Mouse (Mus musculus) B cell, adult 67 days (primary cell): ENCODE measurements around the gene Traf7. TPM values are rescaled to one million over a fixed set of nuclear protein-coding genes. Genes with fewer than 3 reads are reported as not detected.

Source experiments
- total RNA-seq, 2 experiments: library from RNA; stranded (reverse); gene quantifications; 4 replicates each; pipeline ENCODE4 v1.2.4; 2023

The Traf7 gene
- total RNA-seq: 100 to 1,000 TPM; 202 to 220 TPM

DNA sequence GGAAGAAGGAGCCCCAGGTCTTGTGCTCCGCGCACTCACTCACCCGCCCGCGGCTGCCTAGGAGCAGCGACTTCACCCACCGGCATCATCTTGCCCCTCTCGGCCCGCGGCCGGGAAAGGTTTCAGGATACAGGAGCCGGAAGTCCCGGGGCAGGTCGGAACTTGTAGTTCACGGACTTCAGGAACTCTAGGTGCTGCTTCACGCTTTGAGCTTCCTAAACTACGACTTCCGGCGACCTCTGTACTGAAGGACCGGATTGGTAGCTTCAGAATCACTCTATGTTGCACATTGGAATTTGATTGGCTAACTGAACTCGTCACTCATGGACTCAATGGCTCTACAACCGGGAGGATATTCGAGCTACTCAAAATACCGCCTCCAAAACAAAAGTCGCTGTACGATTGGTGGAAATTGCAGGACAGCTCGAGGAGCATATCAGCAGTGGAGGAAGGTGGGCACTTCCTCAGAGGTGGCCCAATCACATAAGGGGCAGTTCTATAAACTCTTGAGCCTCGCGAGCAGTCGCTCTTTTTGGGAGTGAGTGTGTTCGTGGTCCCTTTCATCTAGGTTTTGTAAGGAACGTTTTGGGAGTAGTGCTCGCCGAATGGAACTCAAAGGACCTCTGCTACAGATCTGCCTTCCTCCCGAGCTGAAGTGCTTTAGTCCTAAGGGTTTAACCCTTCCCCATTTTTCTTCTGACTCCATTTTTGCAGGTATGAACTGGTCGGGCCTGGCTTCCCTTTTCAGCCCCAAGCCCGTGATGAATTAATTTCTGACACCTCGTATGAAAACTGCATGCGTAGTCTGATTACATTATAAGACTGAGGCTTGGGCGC is at the start of gene Traf7:
Gene Traf7 (minus strand): TSS at position 216 of the 837 bp plus-strand sequence.

DNA sequence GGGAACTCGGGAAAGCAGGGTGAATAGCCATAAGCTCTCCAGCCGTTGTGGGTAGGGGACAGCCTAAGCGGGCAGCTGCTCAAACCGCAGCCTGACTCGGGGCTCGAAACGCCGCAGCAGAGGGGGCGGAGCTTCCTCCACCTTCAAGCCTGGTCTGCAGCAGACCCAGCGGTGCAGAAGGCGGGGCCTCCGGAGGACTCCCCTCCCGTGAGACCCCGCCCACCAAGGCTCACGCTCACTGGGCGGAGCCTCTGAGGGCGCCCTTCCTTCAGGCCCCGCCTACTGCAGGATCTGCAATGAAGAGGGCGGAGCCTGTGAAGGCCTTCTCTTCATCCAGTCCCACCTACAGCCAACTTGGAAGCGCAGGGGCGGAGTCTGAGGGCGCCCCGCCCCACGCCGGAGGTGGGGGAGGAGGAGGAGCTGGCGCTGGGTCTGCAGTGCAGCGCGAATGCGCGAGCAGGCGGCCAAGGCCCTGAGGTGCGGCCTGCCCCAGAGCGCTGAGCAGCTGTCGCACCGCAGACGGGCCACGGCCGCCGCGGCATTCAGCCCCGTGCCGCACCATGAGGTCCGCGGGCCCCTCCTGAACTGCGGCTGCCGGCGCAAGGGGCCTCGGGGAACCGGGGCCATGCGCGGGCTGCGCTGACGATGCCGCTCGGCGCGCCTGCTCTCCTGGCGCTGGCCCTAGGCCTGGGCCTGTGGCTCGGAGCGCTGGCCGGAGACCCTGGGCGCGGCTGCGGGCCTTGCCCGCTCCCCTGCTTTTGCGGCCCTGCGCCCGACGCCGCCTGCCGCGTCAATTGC is 22.1 kb upstream of the Traf7 start, which contains the start of gene Pkd1:
Gene Pkd1 (plus strand): TSS at position 217 of the 798 bp plus-strand sequence.

DNA sequence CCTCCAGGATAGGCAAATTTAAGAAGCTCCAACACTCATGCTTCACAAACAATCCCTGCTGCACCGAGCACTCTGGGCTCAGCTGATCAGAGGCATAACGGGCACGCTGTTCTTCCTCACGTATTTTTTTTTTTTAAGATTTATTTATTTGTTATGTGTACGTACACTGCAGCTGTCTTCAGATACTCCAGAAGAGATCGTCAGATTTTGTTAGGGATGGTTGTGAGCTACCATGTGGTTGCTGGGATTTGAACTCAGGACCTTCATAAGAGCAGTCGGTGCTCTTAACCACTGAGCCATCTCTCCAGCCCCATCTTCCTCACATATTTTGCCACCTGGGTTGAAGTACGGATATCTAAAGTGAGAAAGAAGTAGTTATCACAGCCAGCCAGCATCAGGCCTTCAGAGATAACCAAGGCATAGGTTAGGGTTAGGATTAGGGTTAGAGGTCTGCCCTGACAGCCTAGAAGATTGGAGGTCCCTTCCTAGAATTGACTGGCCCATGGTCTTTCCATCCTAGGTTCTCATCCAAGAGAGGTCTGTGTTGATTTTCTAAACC is 6.5 kb upstream of the Traf7 start, which contains the start of gene Rab26:
Gene Rab26 (minus strand): TSS at position 51 of the 559 bp plus-strand sequence.

DNA sequence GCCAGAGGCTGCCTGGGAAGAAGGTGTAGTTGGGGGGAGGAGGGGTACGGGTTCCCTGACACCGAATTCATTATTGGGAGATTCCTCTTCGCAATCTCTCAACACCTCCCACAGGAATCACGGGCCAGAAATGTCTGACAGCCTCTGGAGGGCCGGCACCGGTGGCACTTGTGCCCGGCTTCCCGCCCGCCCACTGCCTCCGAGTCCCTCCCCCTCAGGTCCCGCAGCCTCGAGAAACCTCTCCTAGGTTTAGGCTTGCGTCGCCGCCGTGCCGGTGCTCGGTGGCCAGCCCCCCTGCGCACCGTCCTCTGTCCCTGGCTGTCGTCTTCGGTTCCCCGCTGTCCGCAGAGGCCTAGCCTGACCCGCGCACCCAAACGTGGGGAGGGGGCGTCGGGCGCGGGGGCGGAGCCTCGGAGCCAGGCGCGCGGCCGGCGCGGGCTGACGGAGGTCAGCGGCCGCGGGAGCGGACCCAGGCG is 39.5 kb downstream of the Traf7 start, which contains the start of gene Caskin1:
Gene Caskin1 (plus strand): TSS at position 416 of the 476 bp plus-strand sequence.

DNA sequence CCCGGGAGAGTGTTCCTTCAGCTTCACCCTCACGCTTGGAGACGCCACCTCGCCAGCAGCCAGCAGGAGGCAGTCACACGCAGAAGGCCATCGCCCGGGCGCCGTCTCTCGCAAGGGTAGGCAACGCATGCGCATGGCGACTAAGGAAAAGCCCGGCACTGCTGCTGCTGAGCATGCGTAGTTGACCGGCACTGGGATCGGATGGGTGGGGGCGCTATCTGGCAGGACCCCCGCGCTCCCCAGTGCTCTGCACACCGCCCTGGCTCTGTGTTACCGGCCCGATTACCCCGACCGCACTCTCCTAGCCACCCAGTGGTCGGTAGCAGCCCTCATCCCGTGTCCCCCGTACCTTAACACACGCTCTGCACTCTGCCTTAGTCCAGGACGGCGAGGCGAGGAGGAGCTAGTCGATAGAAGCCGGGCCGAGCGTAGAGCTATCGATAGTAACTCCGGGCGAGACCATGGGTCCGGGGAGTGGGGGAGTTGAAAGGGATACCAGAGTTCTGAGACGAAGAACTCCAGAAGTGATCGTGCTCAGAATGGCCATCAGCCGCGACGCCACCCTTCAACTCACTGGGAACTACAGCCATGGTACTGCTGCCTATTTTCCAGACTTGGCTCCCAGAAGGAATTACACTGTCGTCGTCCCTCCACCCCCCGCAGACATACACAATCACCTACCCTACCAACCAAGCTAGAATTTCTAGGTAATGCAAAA is 48.9 kb downstream of the Traf7 start, which contains the start of gene Mlst8:
Gene Mlst8 (minus strand): TSS at position 416 of the 718 bp plus-strand sequence.

DNA sequence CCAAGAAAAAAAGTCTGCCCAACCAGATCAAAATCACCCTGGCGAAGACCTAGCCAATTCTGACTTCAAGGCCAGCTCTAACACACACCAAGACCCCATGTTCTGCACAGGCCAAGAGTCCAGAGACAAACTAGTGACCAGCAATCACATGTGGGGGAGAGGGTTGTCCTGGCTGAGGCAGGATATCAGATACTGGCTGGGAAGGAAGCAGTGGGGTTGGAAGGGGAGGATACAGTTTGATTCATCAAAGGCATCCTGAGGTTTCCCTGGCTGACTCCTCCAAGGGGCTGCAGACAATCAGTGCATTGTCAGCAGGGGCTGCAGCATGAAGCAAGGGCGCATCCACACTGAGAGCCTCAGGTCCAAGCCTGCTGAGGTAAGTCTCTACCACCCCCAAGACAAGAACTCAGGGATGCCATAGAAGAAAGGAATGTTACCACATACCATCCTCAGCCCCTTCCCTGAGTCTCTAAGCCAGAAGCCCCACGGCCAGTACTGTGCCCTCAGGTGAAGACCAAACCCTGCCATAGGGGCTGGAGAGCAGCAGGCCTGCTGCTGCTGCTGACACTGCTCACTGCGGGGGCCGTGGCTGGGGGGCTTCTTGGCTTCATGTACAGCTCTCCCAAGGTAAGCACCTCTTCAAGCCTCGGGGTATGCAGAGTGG is 54.0 kb downstream of the Traf7 start, which contains the start of gene Bricd5:
Gene Bricd5 (plus strand): TSS at position 273 of the 664 bp plus-strand sequence.

DNA sequence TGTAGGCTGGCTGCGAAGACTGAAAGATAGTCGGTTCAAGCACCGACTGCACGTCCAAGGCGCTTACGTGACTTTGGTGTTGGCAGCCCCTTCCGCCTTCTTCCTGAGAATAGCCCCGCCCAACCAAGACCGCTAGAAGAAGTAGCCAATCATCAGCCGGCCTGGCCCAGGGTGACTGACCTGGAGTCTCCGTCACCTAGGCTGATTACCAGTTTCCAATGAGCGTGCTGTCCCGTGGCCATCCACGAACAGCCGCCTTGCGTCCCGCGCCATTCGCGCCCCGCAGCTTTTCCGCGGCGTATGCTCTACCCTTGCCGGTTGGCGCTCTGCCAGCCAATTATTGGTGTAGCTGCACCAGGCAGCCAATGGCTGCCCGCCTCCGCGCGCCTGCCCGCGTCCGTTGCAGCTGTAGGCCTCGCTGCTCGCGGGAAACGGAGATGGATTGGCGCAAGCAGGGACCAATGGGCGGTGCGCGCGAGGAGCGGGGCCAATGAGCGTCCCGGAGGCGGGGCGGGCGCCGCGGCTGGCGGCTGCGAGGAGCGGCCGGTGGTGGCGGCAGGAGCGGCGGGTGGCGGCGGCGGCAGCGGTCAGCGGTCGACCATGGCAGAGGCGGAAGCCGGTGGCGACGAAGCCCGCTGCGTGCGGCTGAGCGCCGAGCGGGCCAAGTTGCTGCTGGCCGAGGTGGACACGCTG is 57.7 kb downstream of the Traf7 start, which contains the start of the genes E4f1 and Pgp:
Gene E4f1 (minus strand): TSS at position 404 of the 693 bp plus-strand sequence.
Gene Pgp (plus strand): TSS at position 483 of the 693 bp plus-strand sequence.

Other genes with a start within 250 kb of the Traf7 start
- under 1 TPM in 1 of 2 experiments, not detected in 1; 0.42 TPM for gene Abca17, start 176.9 kb downstream of the Traf7 start, total RNA-seq
- 10 to 100 TPM; 64.0 to 67.1 TPM for gene Abca3, start 176.0 kb downstream of the Traf7 start, total RNA-seq
- gene Rnps1, start 113.4 kb downstream of the Traf7 start, total RNA-seq: 100 to 1,000 TPM; 146 to 147 TPM
- gene Eci1, start 101.3 kb downstream of the Traf7 start, total RNA-seq: 10 to 100 TPM; 31.8 to 32.7 TPM
- gene Dnase1l2, start 84.8 kb downstream of the Traf7 start, total RNA-seq: 1 to 10 TPM; 6.0 to 6.6 TPM
- gene E4f1, start 57.6 kb downstream of the Traf7 start, total RNA-seq: 10 to 100 TPM; 68.6 to 72.5 TPM
- 10 to 100 TPM; 22.1 to 22.6 TPM for gene Pgp, start 57.5 kb downstream of the Traf7 start, total RNA-seq
- gene Bricd5, start 54.1 kb downstream of the Traf7 start, total RNA-seq: 1 to 10 TPM in 1 of 2 experiments, under 1 TPM in 1; 0.96 to 2.7 TPM
- 10 to 100 TPM; 24.9 to 30.6 TPM for gene Mlst8, start 48.9 kb downstream of the Traf7 start, total RNA-seq
- gene Caskin1, start 39.3 kb downstream of the Traf7 start, total RNA-seq: not detected
- gene Rab26, start 6.3 kb upstream of the Traf7 start, total RNA-seq: 1 to 10 TPM; 1.1 to 1.5 TPM
- 10 to 100 TPM; 75.3 to 80.9 TPM for gene Pkd1, start 21.9 kb upstream of the Traf7 start, total RNA-seq
- 100 to 1,000 TPM in 1 of 2 experiments, 10 to 100 TPM in 1; 97.7 to 108 TPM for gene Tsc2, start 104.7 kb upstream of the Traf7 start, total RNA-seq
- 1 to 10 TPM; 4.1 to 7.8 TPM for gene Nthl1, start 104.7 kb upstream of the Traf7 start, total RNA-seq
- gene Slc9a3r2, start 122.4 kb upstream of the Traf7 start, total RNA-seq: under 1 TPM in 1 of 2 experiments, not detected in 1; 0.30 TPM
- gene Npw, start 130.5 kb upstream of the Traf7 start, total RNA-seq: not detected
- 10 to 100 TPM; 60.3 to 60.7 TPM for gene Zfp598, start 141.7 kb upstream of the Traf7 start, total RNA-seq
- gene Syngr3, start 162.0 kb upstream of the Traf7 start, total RNA-seq: under 1 TPM in 1 of 2 experiments, not detected in 1; 0.50 TPM
- 10 to 100 TPM; 15.8 to 17.5 TPM for gene Gfer, start 168.2 kb upstream of the Traf7 start, total RNA-seq
- gene Noxo1, start 168.3 kb upstream of the Traf7 start, total RNA-seq: 1 to 10 TPM; 5.5 to 7.4 TPM
- 10 to 100 TPM; 30.5 to 32.5 TPM for gene Tbl3, start 179.7 kb upstream of the Traf7 start, total RNA-seq
- gene Rnf151, start 190.1 kb upstream of the Traf7 start, total RNA-seq: not detected
- 1,000 to 10,000 TPM; 1,102 to 1,132 TPM for gene Rps2, start 190.2 kb upstream of the Traf7 start, total RNA-seq
- gene Ndufb10, start 196.5 kb upstream of the Traf7 start, total RNA-seq: 10 to 100 TPM; 67.1 to 79.0 TPM
- gene Rpl3l, start 199.9 kb upstream of the Traf7 start, total RNA-seq: not detected
- 10 to 100 TPM; 31.6 to 34.3 TPM for gene Msrb1, start 208.7 kb upstream of the Traf7 start, total RNA-seq
- gene Hs3st6, start 225.1 kb upstream of the Traf7 start, total RNA-seq: not detected